Mouse (Mus musculus) G1E (cell line): ENCODE measurements around the gene Atp10a. TPM values are rescaled to one million over a fixed set of nuclear protein-coding genes. Genes with fewer than 3 reads are reported as not detected.

Source experiments
- ATAC-seq: 2 replicates; pipeline ENCODE4 v1.8.0; 2016; ENCODE audit warnings: mild to moderate bottlenecking; ENCODE audit not compliant: insufficient number of reproducible peaks, poor library complexity, low FRiP score, severe bottlenecking; ENCODE audit errors: extremely low read depth
- DNase-seq: peaks from one replicate; pipeline ENCODE4 v3.0.0; 2012; ENCODE audit warnings: low spot score
- H3K27me3 ChIP-seq: 2 replicates; pipeline ENCODE4 v1.6.1; 2012; ENCODE audit warnings: mild to moderate bottlenecking, low read length, inconsistent platforms; ENCODE audit not compliant: insufficient read depth
- H3K36me3 ChIP-seq: replicated peaks from 2 replicates; pipeline ENCODE3; 2012; ENCODE audit warnings: mild to moderate bottlenecking, inconsistent platforms
- H3K4me1 ChIP-seq: 2 replicates; pipeline ENCODE4 v1.6.1; 2012; ENCODE audit warnings: low read depth, low read length, inconsistent platforms, mixed read lengths; ENCODE audit not compliant: insufficient read depth
- H3K4me3 ChIP-seq: 2 replicates; pipeline ENCODE4 v1.5.1; 2012; ENCODE audit warnings: low read depth, mild to moderate bottlenecking, inconsistent platforms, low read length, moderate library complexity, mixed read lengths
- H3K9me3 ChIP-seq: replicated peaks from 2 replicates; pipeline ENCODE4 v1.6.1; 2012; ENCODE audit warnings: inconsistent platforms
- CTCF ChIP-seq: IDR thresholded peaks from 2 replicates; pipeline ENCODE4 v1.5.1; 2012; ENCODE audit warnings: low read depth, low read length, inconsistent platforms, mixed read lengths
- GATA1 ChIP-seq: IDR thresholded peaks from 2 replicates; pipeline ENCODE4 v1.6.1; 2012; ENCODE audit warnings: borderline replicate concordance, low read length, inconsistent platforms, mixed read lengths
- GATA2 ChIP-seq: IDR thresholded peaks from 2 replicates; pipeline ENCODE4 v1.6.1; 2012; ENCODE audit warnings: low read depth, low read length, inconsistent platforms, borderline replicate concordance
- POLR2AphosphoS5 ChIP-seq: IDR thresholded peaks from 2 replicates; pipeline ENCODE4 v1.6.1; 2012; ENCODE audit warnings: low read depth, low read length, inconsistent platforms; ENCODE audit not compliant: insufficient replicate concordance
- TAL1 ChIP-seq: conservative IDR thresholded peaks from 2 replicates; pipeline ENCODE4 v1.6.1; 2012; ENCODE audit warnings: low read depth, low read length, inconsistent platforms, mixed read lengths
- polyA plus RNA-seq: library from polyadenylated mRNA; stranded (reverse); fragments of >175 nt; gene quantifications from 2 replicates; pipeline ENCODE4 v1.2.3, GENCODE M21; 2012
- total RNA-seq, 2 experiments: library from RNA; stranded (forward) in 1 of 2; stranded (reverse) in 1 of 2; fragments of 200-1000 nt in 1 of 2; fragments of >200 nt in 1 of 2; fragmentation: Nextera tagmentation in 1 of 2; gene quantifications; 2 replicates each; pipeline ENCODE4 v1.2.3; 2014 to 2017

The Atp10a gene
- total and polyA plus RNA-seq, 3 experiments: not detected

DNA sequence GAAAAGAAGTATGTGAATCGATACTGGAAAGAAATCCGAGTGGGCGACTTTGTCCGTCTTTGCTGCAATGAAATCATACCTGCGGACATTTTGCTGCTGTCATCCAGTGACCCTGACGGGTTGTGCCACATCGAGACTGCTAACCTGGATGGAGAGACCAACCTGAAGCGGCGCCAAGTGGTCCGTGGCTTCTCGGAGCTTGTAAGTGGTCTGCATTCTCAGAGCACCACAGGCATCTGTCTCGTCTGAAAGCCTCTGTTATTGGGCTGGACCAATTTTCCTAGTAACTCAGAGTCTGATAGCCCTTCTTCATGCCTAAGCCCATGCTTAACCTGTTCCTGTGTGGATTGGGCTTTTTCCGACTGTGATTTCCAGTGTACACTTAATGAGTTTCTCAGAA lies 84.2 kb downstream of the Atp10a start:
- no peak for TF ChIP-seq GATA1
- TF ChIP-seq TAL1: no peak
- TF ChIP-seq POLR2AphosphoS5: no peak
- no peak for TF ChIP-seq CTCF
- TF ChIP-seq GATA2: no peak
- DNase-seq (no peak), ATAC-seq (no peak)
- Histone ChIP-seq H3K36me3 (no peaks in the 10 kb centered on the region), H3K4me1 (no peaks in the 10 kb centered on the region), H3K27me3 (no peaks in the 10 kb centered on the region), H3K4me3 (no peak overlapping the region), H3K9me3 (peaks cover 23% of the 10 kb centered on the region)

DNA sequence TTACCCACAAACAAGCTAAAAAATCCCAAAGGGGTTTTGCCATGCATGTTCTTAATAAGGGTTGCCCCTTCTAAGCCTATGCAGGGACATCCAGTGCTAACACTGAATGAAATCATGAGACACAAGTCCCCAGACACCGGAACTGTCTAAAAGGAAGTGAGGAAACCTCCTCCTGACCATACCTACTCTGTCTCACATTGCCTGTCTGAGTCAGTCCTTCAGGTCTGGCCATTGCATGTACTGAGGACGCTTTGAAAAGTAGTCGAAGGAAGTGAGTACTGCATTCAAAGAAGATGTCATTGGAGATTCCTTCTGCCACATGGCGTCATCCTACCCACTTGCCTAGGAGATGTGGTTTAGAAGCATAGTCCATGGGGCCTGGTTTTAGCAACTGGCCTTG lies 84.9 kb downstream of the Atp10a start:
- no peak for DNase-seq
- Histone ChIP-seq H3K36me3 (no peaks in the 10 kb centered on the region), H3K27me3 (no peaks in the 10 kb centered on the region), H3K4me1 (no peaks in the 10 kb centered on the region), H3K4me3 (no peak overlapping the region), H3K9me3 (peaks cover 23% of the 10 kb centered on the region)
- no peak for ATAC-seq
- TF ChIP-seq GATA2: no peak
- no peak for TF ChIP-seq GATA1
- no peak for TF ChIP-seq CTCF
- no peak for TF ChIP-seq TAL1
- TF ChIP-seq POLR2AphosphoS5: no peak

DNA sequence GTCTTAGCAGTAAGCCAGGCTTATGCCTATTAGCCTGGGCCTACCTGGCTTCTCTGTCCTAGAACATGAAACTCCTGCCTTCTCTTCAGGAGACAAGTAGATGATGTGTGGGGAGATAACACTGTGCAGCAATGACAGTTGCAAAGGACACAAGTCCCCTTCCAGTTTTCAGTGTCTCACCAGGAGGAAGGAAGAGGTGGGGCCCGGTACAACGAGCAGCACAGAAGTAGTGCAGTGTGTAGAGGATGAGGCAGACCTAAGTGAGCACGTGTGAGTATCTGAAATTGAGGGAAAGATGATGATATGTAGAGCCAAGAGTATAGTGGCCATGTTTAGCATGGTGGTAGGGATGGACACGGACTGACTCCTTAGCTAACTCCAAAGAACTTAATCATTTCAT lies 86.0 kb downstream of the Atp10a start:
- no peaks in the 10 kb centered on the region for H3K27me3 ChIP-seq
- H3K9me3 ChIP-seq: peaks cover 23% of the 10 kb centered on the region
- DNase-seq (no peak), ATAC-seq (no peak)
- no peaks in the 10 kb centered on the region for H3K4me1 ChIP-seq
- no peak for TF ChIP-seq GATA1
- TF ChIP-seq POLR2AphosphoS5: no peak
- no peak for TF ChIP-seq GATA2
- TF ChIP-seq TAL1: no peak
- TF ChIP-seq CTCF: no peak
- H3K36me3 ChIP-seq: no peaks in the 10 kb centered on the region
- H3K4me3 ChIP-seq: no peak overlapping the region

DNA sequence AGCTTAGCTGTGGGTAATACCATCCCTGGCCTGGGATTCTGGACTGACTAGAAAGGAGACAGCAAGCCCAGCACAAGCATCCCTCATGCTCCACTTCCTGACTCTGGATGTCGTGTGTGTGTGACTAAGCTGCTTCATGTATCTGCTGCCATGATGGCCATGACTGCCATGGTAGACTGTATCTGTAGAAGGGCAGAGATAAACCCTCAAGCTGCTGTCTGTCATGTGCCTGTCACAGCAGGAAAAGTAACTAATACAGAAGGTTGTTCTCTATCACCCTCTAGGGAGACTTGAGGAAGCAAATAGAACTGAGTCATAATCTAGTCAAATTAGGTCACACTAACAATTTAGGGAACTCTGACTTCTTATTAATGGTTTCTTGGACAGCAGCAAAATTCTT lies 86.7 kb downstream of the Atp10a start:
- no peak for DNase-seq
- H3K4me3 ChIP-seq: no peak overlapping the region
- no peaks in the 10 kb centered on the region for H3K36me3 ChIP-seq
- H3K27me3 ChIP-seq: no peaks in the 10 kb centered on the region
- no peak for TF ChIP-seq GATA2
- TF ChIP-seq POLR2AphosphoS5: no peak
- no peak for TF ChIP-seq TAL1
- TF ChIP-seq CTCF: no peak
- TF ChIP-seq GATA1: no peak
- peaks cover 27% of the 10 kb centered on the region for H3K9me3 ChIP-seq
- no peak for ATAC-seq
- H3K4me1 ChIP-seq: no peaks in the 10 kb centered on the region

DNA sequence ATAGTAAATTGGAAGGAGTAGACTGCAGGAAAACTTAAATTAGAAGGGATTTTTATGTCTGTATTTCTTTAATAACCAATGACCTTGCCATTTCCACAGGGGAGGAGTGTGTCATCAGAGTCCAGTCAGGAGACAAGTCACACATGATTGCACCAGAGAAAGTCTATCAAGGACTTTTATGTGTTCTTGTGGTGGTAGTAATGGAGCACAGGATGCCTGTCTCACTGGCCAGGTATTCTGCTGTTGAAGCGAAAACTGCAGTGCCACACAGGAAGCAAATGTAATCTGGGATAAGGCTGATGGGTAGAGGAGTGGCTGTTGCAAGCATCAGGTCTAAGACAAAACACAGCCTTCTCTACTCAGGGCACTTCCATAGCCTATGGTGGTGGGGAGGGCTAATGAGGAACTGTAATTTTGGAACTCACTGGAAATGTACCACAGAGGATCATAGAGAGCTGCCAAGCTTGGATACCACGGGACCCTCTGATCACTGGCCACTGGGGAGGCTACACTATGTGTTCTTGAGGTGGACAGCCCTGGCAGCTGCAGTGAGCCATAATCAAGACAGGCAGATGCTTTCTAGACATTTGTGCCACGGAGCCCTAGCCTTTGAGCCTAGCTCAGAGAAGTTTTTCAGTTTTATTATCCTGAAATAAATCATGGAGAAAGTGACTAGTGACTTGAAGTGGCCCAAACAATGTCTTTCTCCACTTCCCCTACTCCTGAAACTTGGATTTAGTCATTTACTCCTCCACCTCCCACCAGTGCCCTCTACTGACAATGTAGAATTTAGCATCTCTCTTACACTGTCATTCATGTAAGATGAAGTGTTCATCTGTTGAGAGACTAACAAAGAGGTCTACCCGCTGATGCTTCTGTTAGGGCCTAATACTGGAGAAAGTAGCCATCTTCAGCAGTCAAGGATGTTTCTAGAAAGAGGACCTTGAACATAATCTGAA lies 87.7 kb downstream of the Atp10a start:
- no peaks in the 10 kb centered on the region for H3K27me3 ChIP-seq
- H3K36me3 ChIP-seq: no peaks in the 10 kb centered on the region
- no peaks in the 10 kb centered on the region for H3K4me1 ChIP-seq
- DNase-seq (no peak), ATAC-seq (no peak)
- H3K4me3 ChIP-seq: no peak overlapping the region
- peaks cover 30% of the 10 kb centered on the region for H3K9me3 ChIP-seq
- TF ChIP-seq GATA2 (no peak), POLR2AphosphoS5 (no peak), CTCF (no peak), TAL1 (no peak), GATA1 (no peak)

DNA sequence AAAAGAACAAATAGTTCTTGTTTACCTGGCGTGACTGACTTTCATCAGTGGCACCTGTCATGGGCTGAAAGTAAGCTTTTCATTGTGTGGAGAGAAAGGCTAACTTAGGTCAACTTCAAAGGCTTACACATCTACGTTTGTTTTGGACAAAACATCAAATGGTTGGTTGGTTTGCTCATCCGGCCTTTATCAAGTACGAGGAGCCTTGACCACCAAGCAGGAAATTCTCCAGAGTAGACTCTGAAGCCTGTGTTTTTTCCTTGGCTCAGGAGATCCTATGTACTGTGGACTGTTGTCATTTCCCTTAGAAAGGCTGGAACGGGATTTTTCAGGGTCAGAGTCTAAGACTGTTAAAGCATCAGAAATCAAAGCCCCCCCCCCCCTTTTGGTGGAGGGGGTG lies 90.9 kb downstream of the Atp10a start:
- Histone ChIP-seq H3K4me1 (no peaks in the 10 kb centered on the region), H3K4me3 (no peak overlapping the region), H3K27me3 (no peaks in the 10 kb centered on the region), H3K36me3 (no peaks in the 10 kb centered on the region), H3K9me3 (peaks cover 27% of the 10 kb centered on the region)
- TF ChIP-seq POLR2AphosphoS5 (no peak), TAL1 (no peak), CTCF (no peak), GATA1 (no peak), GATA2 (no peak)
- no peak for ATAC-seq
- DNase-seq: no peak
